Mouse (Mus musculus) B cell, adult 67 days (primary cell): ENCODE results near the gene A530016L24Rik. TPM values are rescaled to one million over a fixed set of nuclear protein-coding genes. Genes with fewer than 3 reads are reported as not detected.

Source experiments
- total RNA-seq, 2 experiments: library from RNA; stranded (reverse); gene quantifications; 4 replicates each; pipeline ENCODE4 v1.2.4; 2023

A530016L24Rik gene
- total RNA-seq, result not detected

GRCm38 (mm10) chr12:112489134-112489533 lies at the start of gene A530016L24Rik:
Gene A530016L24Rik (plus strand): TSS chr12:112489448.

DNA sequence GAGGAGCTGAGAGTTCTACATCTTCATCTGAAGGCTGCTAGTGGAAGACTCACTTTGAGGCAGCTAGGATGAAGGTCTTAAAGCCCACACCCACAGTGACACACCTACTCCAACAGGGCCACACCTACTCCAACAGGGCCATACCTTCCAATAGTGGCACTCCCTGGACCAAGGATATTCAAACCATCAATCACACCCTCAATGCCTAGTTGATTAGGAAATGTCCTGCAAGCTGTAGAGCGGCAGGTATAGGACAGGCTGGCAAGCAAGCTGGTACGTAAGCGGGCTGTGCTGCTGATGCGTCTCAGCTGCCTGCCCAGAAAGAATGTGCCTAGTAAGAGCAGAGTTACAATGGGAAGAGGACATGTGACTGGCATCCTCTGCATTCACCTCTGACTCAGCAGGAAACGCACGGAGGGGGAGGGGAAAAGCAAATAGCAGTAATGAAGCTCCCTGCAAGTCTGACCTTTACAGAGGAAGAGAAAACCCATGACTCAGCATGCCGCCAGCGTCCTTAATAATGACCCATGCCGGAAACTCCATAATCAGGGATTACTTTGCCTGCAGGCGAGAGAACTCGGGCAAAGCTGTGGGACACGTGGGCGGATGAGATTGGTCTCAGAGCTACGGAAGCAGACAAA lies 27.6 kb downstream of the A530016L24Rik start, which contains the start of gene Tmem179:
Gene Tmem179, minus strand, starts transcription at position 51 of the 641 bp plus-strand sequence.

Other genes with a start within 250 kb of the A530016L24Rik start
- gene Tmem179, start 27.3 kb downstream of the A530016L24Rik start, total RNA-seq, result not detected
- 10 to 100 TPM; 26.3 to 26.8 TPM for gene Inf2, start 99.3 kb downstream of the A530016L24Rik start, total RNA-seq
- 1 to 10 TPM; 4.5 to 8.2 TPM for gene Adssl1, start 130.6 kb downstream of the A530016L24Rik start, total RNA-seq
- gene Siva1, start 155.2 kb downstream of the A530016L24Rik start, total RNA-seq, result 10 to 100 TPM; 21.2 to 37.6 TPM
- gene Akt1, start 185.4 kb downstream of the A530016L24Rik start, total RNA-seq, result 100 to 1,000 TPM; 105 to 106 TPM
- 1 to 10 TPM; 2.3 to 3.3 TPM for gene Zbtb42, start 189.4 kb downstream of the A530016L24Rik start, total RNA-seq
- 10 to 100 TPM in 1 of 2 experiments, 1 to 10 TPM in 1; 6.8 to 13.9 TPM for gene Cep170b, start 231.0 kb downstream of the A530016L24Rik start, total RNA-seq